Mouse (Mus musculus): ENCODE data around the gene Snrpd2.

DNA sequence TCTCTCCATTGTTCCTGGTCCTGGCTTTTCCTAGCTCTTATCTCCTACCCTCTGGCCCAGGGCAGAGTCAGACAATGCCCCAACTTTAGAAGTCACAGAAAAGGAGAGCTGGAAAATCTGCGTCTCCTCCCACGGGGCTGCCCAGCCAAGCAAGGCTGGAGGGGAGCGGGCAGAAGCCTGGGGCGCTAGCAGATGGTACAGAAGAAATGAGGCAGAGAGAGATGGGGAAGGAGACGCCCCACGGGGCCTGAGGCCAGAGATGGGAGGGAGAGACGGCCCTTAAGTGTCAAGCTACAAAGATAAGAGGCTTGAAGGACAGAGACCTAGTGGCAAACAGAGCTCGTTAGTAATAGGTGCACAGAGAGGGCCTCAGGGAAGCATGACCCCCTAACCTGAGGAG, 22.3 kb downstream of the Snrpd2 start:
- no peak for TF ChIP-seq CTCF (IDR thresholded peaks at IDR 0.05; ENCODE audit: low read depth)
- TF ChIP-seq EP300 (IDR thresholded peaks at IDR 0.05; ENCODE audit: low read depth), result no peak

All from liver, embryonic 14.5 days (tissue).